Mouse (Mus musculus) stomach, postnatal 0 days (tissue): ENCODE data around the gene Zdhhc25.

ENCODE experiments used
- CTCF ChIP-seq: IDR thresholded peaks from 2 replicates; pipeline ENCODE4 v1.5.1; 2016; ENCODE audit warnings: antibody characterized with exemption, low read depth, mild to moderate bottlenecking, moderate library complexity
- EP300 ChIP-seq: optimal IDR thresholded peaks from 2 replicates; pipeline ENCODE3; 2016; ENCODE audit warnings: antibody characterized with exemption

DNA sequence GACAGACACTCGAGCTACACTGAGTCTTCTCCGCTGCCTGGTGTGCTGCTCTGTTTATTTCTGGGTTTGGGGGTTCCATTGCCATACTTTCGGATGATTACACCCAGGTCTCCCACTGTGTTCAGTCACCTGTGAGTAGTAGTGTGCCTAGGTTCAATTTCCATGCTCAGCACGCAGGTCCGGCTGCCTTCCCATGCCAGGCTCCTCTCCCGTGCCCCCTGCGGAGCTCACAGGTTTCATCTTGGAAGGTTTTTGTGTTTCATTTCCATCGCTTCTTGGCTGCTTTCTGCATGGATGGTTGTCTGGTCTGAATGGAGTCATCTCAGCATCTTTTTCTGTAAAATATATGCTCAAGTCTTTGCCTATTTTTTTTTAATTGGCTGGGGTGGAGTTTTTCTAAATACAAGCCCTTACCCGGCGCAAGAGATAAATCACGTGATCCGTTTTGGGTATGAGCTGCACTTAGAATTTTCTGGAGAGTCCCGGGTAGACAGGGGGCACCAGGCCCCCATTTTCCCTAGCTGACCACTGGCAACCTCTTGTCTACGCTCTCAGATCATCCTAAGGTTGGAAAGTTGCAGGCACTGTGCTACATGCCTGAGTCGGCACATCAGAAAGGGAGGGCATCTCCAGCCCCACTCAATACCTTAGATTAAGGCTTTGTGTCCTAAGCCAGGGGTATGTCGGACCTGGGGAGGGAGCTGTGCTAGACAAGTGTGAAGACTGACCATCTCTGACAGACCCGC, 4.7 kb downstream of the Zdhhc25 start:
- TF ChIP-seq EP300 (no peak), CTCF (no peak)
